Mouse (Mus musculus): Measurements from ENCODE around the gene Bap1. TPM values are rescaled to one million over a fixed set of nuclear protein-coding genes. Genes with fewer than 3 reads are reported as not detected.
A peak's percentile ranks its signal among the peaks of the same experiment; 100 is the strongest.

Gene Bap1
- polyA plus RNA-seq, 1 experiment from 2014 or later = 106 TPM

GRCm38 (mm10) chr14:31233996-31234591 lies 17.2 kb upstream of the Bap1 start:
- no peak for ATAC-seq (ENCODE audit: insufficient number of reproducible peaks, insufficient read depth, low FRiP score, low TSS enrichment, low read depth)
- no peak overlapping the region for H3K27ac ChIP-seq
- H3K4me3 ChIP-seq (replicated peaks) = no peak overlapping the region
- H3K4me1 ChIP-seq (replicated peaks) = no peaks in the 10 kb centered on the region; the same call in 1 of the 2 replicates
- H3K9me3 ChIP-seq = no peaks in the 10 kb centered on the region
- H3K4me2 ChIP-seq = 0 out of 2 replicates have a peak overlapping the region, but pooled peaks have one; percentile 1
- WGBS = 17% methylated on average over 11 of the region's 11 CpGs
- no peaks in the 10 kb centered on the region for H3K27me3 ChIP-seq
- H3K36me3 ChIP-seq = no peaks in the 10 kb centered on the region
- H3K9ac ChIP-seq (replicated peaks) = no peak overlapping the region

GRCm38 (mm10) chr14:31237101-31237882 lies 14.0 kb upstream of the Bap1 start:
- Histone ChIP-seq H3K9ac (replicated peaks) (no peak overlapping the region), H3K4me1 (replicated peaks) (no peaks in the 10 kb centered on the region), H3K36me3 (0 out of 2 replicates have a peak, but pooled peaks cover 4% of the 10 kb centered on the region), H3K9me3 (no peaks in the 10 kb centered on the region), H3K4me2 (no peak overlapping the region), H3K27ac (no peak overlapping the region), H3K4me3 (replicated peaks) (no peak overlapping the region), H3K27me3 (no peaks in the 10 kb centered on the region)
- WGBS = 82% methylated on average over 7 of the region's 7 CpGs
- no peak for ATAC-seq (ENCODE audit: insufficient number of reproducible peaks, insufficient read depth, low FRiP score, low TSS enrichment, low read depth)

GRCm38 (mm10) chr14:31240528-31240927 lies 10.7 kb upstream of the Bap1 start:
- Histone ChIP-seq H3K4me2 (no peak overlapping the region), H3K27ac (no peak overlapping the region), H3K27me3 (no peaks in the 10 kb centered on the region), H3K36me3 (0 out of 2 replicates have a peak, but pooled peaks cover 4% of the 10 kb centered on the region), H3K4me1 (replicated peaks) (no peaks in the 10 kb centered on the region), H3K4me3 (replicated peaks) (no peak overlapping the region), H3K9ac (replicated peaks) (no peak overlapping the region), H3K9me3 (no peaks in the 10 kb centered on the region)
- ATAC-seq (ENCODE audit: insufficient number of reproducible peaks, insufficient read depth, low FRiP score, low TSS enrichment, low read depth) = no peak
- WGBS = 48% methylated on average over 3 of the region's 3 CpGs

GRCm38 (mm10) chr14:31244777-31245176 lies 6.5 kb upstream of the Bap1 start:
- ATAC-seq (ENCODE audit: insufficient number of reproducible peaks, insufficient read depth, low FRiP score, low TSS enrichment, low read depth) = no peak

GRCm38 (mm10) chr14:31245946-31246345 lies 5.3 kb upstream of the Bap1 start:
- Histone ChIP-seq H3K36me3 (no peaks in the 10 kb centered on the region), H3K4me3 (replicated peaks) (no peak overlapping the region), H3K9ac (replicated peaks) (no peak overlapping the region), H3K27me3 (no peaks in the 10 kb centered on the region), H3K4me1 (replicated peaks) (peaks cover 8% of the 10 kb centered on the region), H3K27ac (no peak overlapping the region), H3K4me2 (no peak overlapping the region), H3K9me3 (no peaks in the 10 kb centered on the region)
- ATAC-seq (ENCODE audit: insufficient number of reproducible peaks, insufficient read depth, low FRiP score, low TSS enrichment, low read depth) = no peak
- 77% methylated on average over 1 of the region's 1 CpGs for WGBS

More at GRCm38 (mm10) chr14:31244777-31245176, 6.5 kb upstream of the Bap1 start:
- H3K4me1 ChIP-seq (replicated peaks) = no peaks in the 10 kb centered on the region
- H3K27me3 ChIP-seq = no peaks in the 10 kb centered on the region
- no peaks in the 10 kb centered on the region for H3K36me3 ChIP-seq
- 81% methylated on average over 1 of the region's 1 CpGs for WGBS
- no peak overlapping the region for H3K4me2 ChIP-seq
- no peak overlapping the region for H3K9ac ChIP-seq (replicated peaks)
- no peaks in the 10 kb centered on the region for H3K9me3 ChIP-seq
- H3K27ac ChIP-seq = no peak overlapping the region
- H3K4me3 ChIP-seq (replicated peaks) = no peak overlapping the region

GRCm38 (mm10) chr14:31248396-31248795 lies 2.9 kb upstream of the Bap1 start:
- Histone ChIP-seq H3K4me3 (replicated peaks) (no peak overlapping the region), H3K27me3 (no peaks in the 10 kb centered on the region), H3K4me2 (no peak overlapping the region), H3K9ac (replicated peaks) (no peak overlapping the region), H3K36me3 (peaks cover 10% of the 10 kb centered on the region), H3K27ac (no peak overlapping the region), H3K4me1 (replicated peaks) (peaks cover 16% of the 10 kb centered on the region), H3K9me3 (no peaks in the 10 kb centered on the region)
- no peak for ATAC-seq (ENCODE audit: insufficient number of reproducible peaks, insufficient read depth, low FRiP score, low TSS enrichment, low read depth)
- 87% methylated on average over 6 of the region's 6 CpGs for WGBS

GRCm38 (mm10) chr14:31250222-31251083 lies 797 bp upstream of the Bap1 start:
- peak overlapping the region; percentile 95 for H3K27ac ChIP-seq
- WGBS = 22% methylated on average over 38 of the region's 38 CpGs

GRCm38 (mm10) chr14:31251626-31252025 lies 376 bp downstream of the Bap1 start:
- no peaks in the 10 kb centered on the region for H3K27me3 ChIP-seq
- H3K9me3 ChIP-seq = no peaks in the 10 kb centered on the region
- peak overlapping the region; percentile 82 for H3K4me2 ChIP-seq
- H3K4me3 ChIP-seq (replicated peaks) = peak overlapping the region; percentile 94
- WGBS = 3% methylated on average over 18 of the region's 18 CpGs
- H3K36me3 ChIP-seq = peaks cover 42% of the 10 kb centered on the region
- H3K27ac ChIP-seq = peak overlapping the region; percentile 73
- H3K4me1 ChIP-seq (replicated peaks) = peaks cover 16% of the 10 kb centered on the region
- H3K9ac ChIP-seq (replicated peaks) = peak overlapping the region; percentile 93
- peak; percentile 18; the same call in 1 of the 2 replicates for ATAC-seq (ENCODE audit: insufficient number of reproducible peaks, insufficient read depth, low FRiP score, low TSS enrichment, low read depth)

More at GRCm38 (mm10) chr14:31250222-31251083, 797 bp upstream of the Bap1 start:
- peak overlapping the region; percentile 94 for H3K4me3 ChIP-seq (replicated peaks)
- peaks cover 16% of the 10 kb centered on the region for H3K4me1 ChIP-seq (replicated peaks)
- H3K9ac ChIP-seq (replicated peaks) = peak overlapping the region; percentile 77
- H3K27me3 ChIP-seq = no peaks in the 10 kb centered on the region
- no peaks in the 10 kb centered on the region for H3K9me3 ChIP-seq
- peak overlapping the region; percentile 82 for H3K4me2 ChIP-seq
- peak; percentile 66; the same call in 1 of the 2 replicates for ATAC-seq (ENCODE audit: insufficient number of reproducible peaks, insufficient read depth, low FRiP score, low TSS enrichment, low read depth)
- H3K36me3 ChIP-seq = peaks cover 31% of the 10 kb centered on the region

GRCm38 (mm10) chr14:31252091-31252490 lies 841 bp downstream of the Bap1 start:
- Histone ChIP-seq H3K27me3 (no peaks in the 10 kb centered on the region), H3K36me3 (peaks cover 47% of the 10 kb centered on the region), H3K4me3 (replicated peaks) (peak overlapping the region; percentile 94), H3K4me1 (replicated peaks) (peaks cover 16% of the 10 kb centered on the region), H3K9me3 (no peaks in the 10 kb centered on the region), H3K9ac (replicated peaks) (peak overlapping the region; percentile 93), H3K27ac (no peak overlapping the region), H3K4me2 (peak overlapping the region; percentile 82)
- 88% methylated on average over 5 of the region's 5 CpGs for WGBS
- ATAC-seq (ENCODE audit: insufficient number of reproducible peaks, insufficient read depth, low FRiP score, low TSS enrichment, low read depth) = no peak

- H3K27ac ChIP-seq = no peak overlapping the region
- peaks cover 100% of the 10 kb centered on the region for H3K36me3 ChIP-seq
- no peak overlapping the region for H3K9ac ChIP-seq (replicated peaks)
- no peaks in the 10 kb centered on the region for H3K9me3 ChIP-seq
- no peak for ATAC-seq (ENCODE audit: insufficient number of reproducible peaks, insufficient read depth, low FRiP score, low TSS enrichment, low read depth)
- H3K4me3 ChIP-seq (replicated peaks) = no peak overlapping the region
- 94% methylated on average over 14 of the region's 14 CpGs for WGBS
- no peak overlapping the region for H3K4me2 ChIP-seq
- H3K27me3 ChIP-seq = no peaks in the 10 kb centered on the region
- no peaks in the 10 kb centered on the region for H3K4me1 ChIP-seq (replicated peaks)
Measured at GRCm38 (mm10) chr14:31258476-31259050, 7.3 kb downstream of the Bap1 start.

Measured in limb, embryonic 12.5 days (tissue).